Comparison of ENCODE assay signal across 8 mouse cellular contexts in genomic region chr5:138118041-138118440, GRCm38 (mm10). TPM values are rescaled to one million over a fixed set of nuclear protein-coding genes. Genes with fewer than 3 reads are reported as not detected.
DNase-seq lines count a peak whose midpoint lies in the region; ATAC-seq and TF ChIP-seq lines count a peak whose summit lies in the region.

No protein-coding gene starts in this region.

- H3K9ac ChIP-seq in kidney, embryonic 15.5 days, result peak overlapping the region; percentile 77; the same call in 1 of the 2 replicates
- peak overlapping the region; percentile 86 for H3K9ac ChIP-seq in hindbrain, embryonic 14.5 days
- H3K9ac ChIP-seq in midbrain, embryonic 14.5 days (replicated peaks; ENCODE audit: low read length), result peak overlapping the region; percentile 74

- DNase-seq in kidney, adult 8-10 months, result no peak
- no peak for DNase-seq in hindbrain, embryonic 14.5 days (ENCODE audit: low spot score)
- DNase-seq in midbrain, embryonic 14.5 days, result no peak
- no peak for DNase-seq in ovary, adult 18-20 months (ENCODE audit: low spot score)
- DNase-seq in cerebellum, adult 11 months, result no peak
- DNase-seq in kidney, postnatal 25 days, result no peak

- TF ChIP-seq CTCF in bone marrow macrophage, adult 2 months (IDR thresholded peaks at IDR 0.05; ENCODE audit: low read depth, low read length), result no peak

- no peak for TF ChIP-seq POLR2A in bone marrow macrophage, adult 2 months (IDR thresholded peaks at IDR 0.05; ENCODE audit: borderline replicate concordance, low read depth, low read length)

- no peaks in the 10 kb centered on the region for H3K9me3 ChIP-seq in kidney, embryonic 15.5 days (replicated peaks)
- no peaks in the 10 kb centered on the region for H3K9me3 ChIP-seq in hindbrain, embryonic 14.5 days (ENCODE audit: control insufficient read depth, low read length)
- H3K9me3 ChIP-seq in midbrain, embryonic 14.5 days (ENCODE audit: control insufficient read depth, low read length), result no peaks in the 10 kb centered on the region

- H3K4me3 ChIP-seq in kidney, embryonic 15.5 days (replicated peaks), result peak overlapping the region; percentile 81
- peak overlapping the region; percentile 79 for H3K4me3 ChIP-seq in bone marrow macrophage, adult 2 months (ENCODE audit: insufficient read depth, low read length)
- peak overlapping the region; percentile 67 for H3K4me3 ChIP-seq in hindbrain, embryonic 14.5 days (replicated peaks; ENCODE audit: low read length)
- H3K4me3 ChIP-seq in midbrain, embryonic 14.5 days (replicated peaks; ENCODE audit: low read depth, low read length), result peak overlapping the region; percentile 70

- ATAC-seq in kidney, embryonic 15.5 days (replicated peaks; ENCODE audit: low FRiP score), result no peak
- ATAC-seq in hindbrain, embryonic 14.5 days (ENCODE audit: low FRiP score), result no peak
- ATAC-seq in midbrain, embryonic 14.5 days (ENCODE audit: low FRiP score, low TSS enrichment), result no peak

- peaks cover 15% of the 10 kb centered on the region for H3K4me1 ChIP-seq in kidney, embryonic 15.5 days
- H3K4me1 ChIP-seq in bone marrow macrophage, adult 2 months (ENCODE audit: control insufficient read depth, insufficient read depth, low read length), result peaks cover 6% of the 10 kb centered on the region
- peaks cover 19% of the 10 kb centered on the region for H3K4me1 ChIP-seq in hindbrain, embryonic 14.5 days (replicated peaks; ENCODE audit: control insufficient read depth, insufficient read depth, low read length)
- peaks cover 14% of the 10 kb centered on the region for H3K4me1 ChIP-seq in midbrain, embryonic 14.5 days (ENCODE audit: control insufficient read depth, insufficient read depth, low read length)

- peak overlapping the region; percentile 98; the same call in 1 of the 2 replicates for H3K27ac ChIP-seq in kidney, embryonic 15.5 days
- no peak overlapping the region for H3K27ac ChIP-seq in bone marrow macrophage, adult 2 months (ENCODE audit: insufficient read depth, low read depth, low read length)
- H3K27ac ChIP-seq in hindbrain, embryonic 14.5 days, result no peak overlapping the region; the same call in 1 of the 2 replicates
- H3K27ac ChIP-seq in midbrain, embryonic 14.5 days (replicated peaks; ENCODE audit: low read depth, low read length), result peak overlapping the region; percentile 94; the same call in 1 of the 2 replicates

- H3K36me3 ChIP-seq in kidney, embryonic 15.5 days, result peaks cover 30% of the 10 kb centered on the region
- H3K36me3 ChIP-seq in hindbrain, embryonic 14.5 days (replicated peaks; ENCODE audit: control insufficient read depth, insufficient read depth), result peaks cover 28% of the 10 kb centered on the region
- peaks cover 13% of the 10 kb centered on the region for H3K36me3 ChIP-seq in midbrain, embryonic 14.5 days (ENCODE audit: control insufficient read depth, insufficient read depth, low read length)

- no peaks in the 10 kb centered on the region for H3K27me3 ChIP-seq in kidney, embryonic 15.5 days
- H3K27me3 ChIP-seq in hindbrain, embryonic 14.5 days (ENCODE audit: control insufficient read depth, insufficient read depth, low read length), result no peaks in the 10 kb centered on the region
- no peaks in the 10 kb centered on the region for H3K27me3 ChIP-seq in midbrain, embryonic 14.5 days (ENCODE audit: control insufficient read depth, insufficient read depth, low read length)

- peak overlapping the region; percentile 64 for H3K4me2 ChIP-seq in kidney, embryonic 15.5 days
- peak overlapping the region; percentile 80 for H3K4me2 ChIP-seq in hindbrain, embryonic 14.5 days (replicated peaks)
- peak overlapping the region; percentile 78 for H3K4me2 ChIP-seq in midbrain, embryonic 14.5 days (ENCODE audit: low read length)

- 51% methylated on average over 3 of the region's 3 CpGs for WGBS in kidney, embryonic 15.5 days
- WGBS in hindbrain, embryonic 14.5 days, result 80% methylated on average over 3 of the region's 3 CpGs
- 83% methylated on average over 3 of the region's 3 CpGs for WGBS in midbrain, embryonic 14.5 days

RNA-seq across cellular contexts. Expression of gene Zscan21, which starts 1.3 kb away (rescaled TPM):
- polyA plus RNA-seq in kidney, embryonic 15.5 days (2015; fragmentation: Nextera tagmentation; extraction: Ambion mirVana), result 61.4 and 64.6 TPM in 2 replicates
- polyA plus RNA-seq in bone marrow macrophage, adult 2 months (2012; ENCODE audit: insufficient read depth, insufficient read length, missing spikeins), result 14.0 and 15.0 TPM in 2 replicates
- polyA plus RNA-seq in hindbrain, embryonic 14.5 days (2014; fragmentation: Nextera tagmentation; extraction: Ambion mirVana), result 84.0 and 88.2 TPM in 2 replicates
- 94.0 and 113 TPM in 2 replicates for polyA plus RNA-seq in midbrain, embryonic 14.5 days (2014; fragmentation: Nextera tagmentation; extraction: Ambion mirVana)

RNA-seq across cellular contexts. Expression of gene Zkscan1, which starts 33.2 kb away (rescaled TPM):
- 22.9 and 23.5 TPM in 2 replicates for polyA plus RNA-seq in kidney, embryonic 15.5 days (2015; fragmentation: Nextera tagmentation; extraction: Ambion mirVana)
- 10.5 and 12.0 TPM in 2 replicates for polyA plus RNA-seq in bone marrow macrophage, adult 2 months (2012; ENCODE audit: insufficient read depth, insufficient read length, missing spikeins)
- polyA plus RNA-seq in hindbrain, embryonic 14.5 days (2014; fragmentation: Nextera tagmentation; extraction: Ambion mirVana), result 31.2 and 34.1 TPM in 2 replicates
- 28.8 and 42.3 TPM in 2 replicates for polyA plus RNA-seq in midbrain, embryonic 14.5 days (2014; fragmentation: Nextera tagmentation; extraction: Ambion mirVana)

RNA-seq across cellular contexts. Expression of gene Zfp113, which starts 37.5 kb away (rescaled TPM):
- polyA plus RNA-seq in kidney, embryonic 15.5 days (2015; fragmentation: Nextera tagmentation; extraction: Ambion mirVana), result 23.2 and 26.4 TPM in 2 replicates
- 5.8 and 6.8 TPM in 2 replicates for polyA plus RNA-seq in bone marrow macrophage, adult 2 months (2012; ENCODE audit: insufficient read depth, insufficient read length, missing spikeins)
- polyA plus RNA-seq in hindbrain, embryonic 14.5 days (2014; fragmentation: Nextera tagmentation; extraction: Ambion mirVana), result 17.9 and 21.4 TPM in 2 replicates
- 24.9 and 27.8 TPM in 2 replicates for polyA plus RNA-seq in midbrain, embryonic 14.5 days (2014; fragmentation: Nextera tagmentation; extraction: Ambion mirVana)

RNA-seq across cellular contexts. Expression of gene Cops6, which starts 42.8 kb away (rescaled TPM):
- 306 and 316 TPM in 2 replicates for polyA plus RNA-seq in kidney, embryonic 15.5 days (2015; fragmentation: Nextera tagmentation; extraction: Ambion mirVana)
- 77.7 and 82.3 TPM in 2 replicates for polyA plus RNA-seq in bone marrow macrophage, adult 2 months (2012; ENCODE audit: insufficient read depth, insufficient read length, missing spikeins)
- polyA plus RNA-seq in hindbrain, embryonic 14.5 days (2014; fragmentation: Nextera tagmentation; extraction: Ambion mirVana), result 239 and 253 TPM in 2 replicates
- 241 and 270 TPM in 2 replicates for polyA plus RNA-seq in midbrain, embryonic 14.5 days (2014; fragmentation: Nextera tagmentation; extraction: Ambion mirVana)

RNA-seq across cellular contexts. Expression of gene Ap4m1, which starts 53.8 kb away (rescaled TPM):
- 24.2 and 28.2 TPM in 2 replicates for polyA plus RNA-seq in kidney, embryonic 15.5 days (2015; fragmentation: Nextera tagmentation; extraction: Ambion mirVana)
- polyA plus RNA-seq in bone marrow macrophage, adult 2 months (2012; ENCODE audit: insufficient read depth, insufficient read length, missing spikeins), result 34.1 and 40.5 TPM in 2 replicates
- 15.2 and 15.5 TPM in 2 replicates for polyA plus RNA-seq in hindbrain, embryonic 14.5 days (2014; fragmentation: Nextera tagmentation; extraction: Ambion mirVana)
- polyA plus RNA-seq in midbrain, embryonic 14.5 days (2014; fragmentation: Nextera tagmentation; extraction: Ambion mirVana), result 16.8 and 19.9 TPM in 2 replicates

Comparison
In these comparisons a context has a peak if more than half of its experiments do, and no peak if none do; other contexts are left out.
1. H3K27ac ChIP-seq: peak in kidney, embryonic 15.5 days (single experiment) and midbrain, embryonic 14.5 days (single experiment); none in bone marrow macrophage, adult 2 months (single experiment) and hindbrain, embryonic 14.5 days (single experiment).
2. Peak in every context shown above with its lines, with median percentiles within 50 percentile points of each other: H3K4me2 ChIP-seq, H3K4me3 ChIP-seq and H3K9ac ChIP-seq.